Mouse (Mus musculus) induced T-regulatory cell, adult 2 months (primary cell): Measurements from ENCODE around the gene Fam214b.

Experiments
- DNase-seq: peaks from one replicate; pipeline ENCODE4 v3.0.0-alpha.2; 2012; ENCODE audit warnings: low read depth

The Fam214b gene

GRCm38 (mm10) chr4:43010161-43011038 lies 35.6 kb downstream of the Fam214b start, which contains the start of gene Fancg:
TSS of gene Fancg (minus strand) at chr4:43010506.
- peak; percentile 89 for DNase-seq

GRCm38 (mm10) chr4:43005765-43006164 lies 40.3 kb downstream of the Fam214b start:
- peak; percentile 86 for DNase-seq

- DNase-seq: no peak
Observed at GRCm38 (mm10) chr4:43004951-43005350, 41.1 kb downstream of the Fam214b start.

- DNase-seq: no peak
Observed at GRCm38 (mm10) chr4:43002756-43003439, 43.1 kb downstream of the Fam214b start.

GRCm38 (mm10) chr4:43001272-43001671 lies 44.7 kb downstream of the Fam214b start:
- no peak for DNase-seq

- DNase-seq: peak; percentile 99
Observed at GRCm38 (mm10) chr4:43000141-43000986, 45.7 kb downstream of the Fam214b start, which contains the start of gene Vcp. TSS of gene Vcp (minus strand) at chr4:43000507.

GRCm38 (mm10) chr4:42999451-43000140 lies 46.4 kb downstream of the Fam214b start:
- peak; percentile 86 for DNase-seq

GRCm38 (mm10) chr4:42998022-42998421 lies 48.0 kb downstream of the Fam214b start:
- no peak for DNase-seq

- no peak for DNase-seq
Observed at GRCm38 (mm10) chr4:42988296-42988695, 57.7 kb downstream of the Fam214b start.
